ENCODE assay signal across 25 mouse cellular contexts in genomic region chr1:194540923-194541322, GRCm38 (mm10).
DNase-seq lines count a peak whose midpoint lies in the region; ATAC-seq and TF ChIP-seq lines count a peak whose summit lies in the region.
"Had no signal": no experiment of that assay in that cellular context is flagged by ENCODE, and none has a peak within 500 bp of the region (broad histone marks: within the 10 kb centered on the region; RNA-seq: fewer than 3 reads in every experiment).

No protein-coding gene starts in this region.

- no peak overlapping the region for H3K4me3 ChIP-seq in midbrain, postnatal 0 days (ENCODE audit: low read depth, low read length)
- no peak overlapping the region for H3K4me3 ChIP-seq in hindbrain, embryonic 10.5 days
- H3K4me3 ChIP-seq: embryonic facial prominence, embryonic 10.5 days; forebrain, embryonic 15.5 days; heart, embryonic 15.5 days; layer of hippocampus, adult 2 months; limb, embryonic 13.5 days; liver, embryonic 13.5 days had no signal

- H3K27me3 ChIP-seq in midbrain, postnatal 0 days (ENCODE audit: insufficient read depth, low read length): no peaks in the 10 kb centered on the region
- H3K27me3 ChIP-seq in hindbrain, embryonic 10.5 days (ENCODE audit: insufficient read depth, poor library complexity, severe bottlenecking): no peaks in the 10 kb centered on the region
- H3K27me3 ChIP-seq: forebrain, embryonic 15.5 days; heart, embryonic 15.5 days; limb, embryonic 13.5 days; liver, embryonic 13.5 days had no signal

- H3K4me2 ChIP-seq in midbrain, postnatal 0 days (ENCODE audit: low read depth, low read length, poor library complexity, severe bottlenecking): no peak overlapping the region
- H3K4me2 ChIP-seq: forebrain, embryonic 15.5 days; heart, embryonic 15.5 days; hindbrain, embryonic 14.5 days; limb, embryonic 13.5 days; liver, embryonic 13.5 days; midbrain, embryonic 11.5 days had no signal

- no peaks in the 10 kb centered on the region for H3K4me1 ChIP-seq in midbrain, postnatal 0 days (ENCODE audit: insufficient read depth, low read length)
- H3K4me1 ChIP-seq in hindbrain, embryonic 10.5 days (replicated peaks): no peaks in the 10 kb centered on the region
- H3K4me1 ChIP-seq: embryonic facial prominence, embryonic 10.5 days; forebrain, embryonic 15.5 days; heart, embryonic 15.5 days; limb, embryonic 13.5 days; liver, embryonic 13.5 days had no signal

- no peak overlapping the region for H3K9ac ChIP-seq in midbrain, postnatal 0 days (replicated peaks; ENCODE audit: low read length, poor library complexity, severe bottlenecking)
- H3K9ac ChIP-seq: forebrain, embryonic 15.5 days; heart, embryonic 15.5 days; hindbrain, embryonic 14.5 days; limb, embryonic 13.5 days; liver, embryonic 13.5 days had no signal

- H3K27ac ChIP-seq in midbrain, postnatal 0 days (ENCODE audit: low read depth, low read length): no peak overlapping the region
- H3K27ac ChIP-seq in hindbrain, embryonic 10.5 days: no peak overlapping the region
- H3K27ac ChIP-seq: embryonic facial prominence, embryonic 10.5 days; forebrain, embryonic 15.5 days; heart, embryonic 15.5 days; hindbrain, embryonic 14.5 days; layer of hippocampus, adult 2 months; limb, embryonic 13.5 days; liver, embryonic 13.5 days; stomach, postnatal 0 days had no signal

- H3K9me3 ChIP-seq in midbrain, postnatal 0 days (ENCODE audit: low read length): no peaks in the 10 kb centered on the region
- no peaks in the 10 kb centered on the region for H3K9me3 ChIP-seq in hindbrain, embryonic 10.5 days
- H3K9me3 ChIP-seq: embryonic facial prominence, embryonic 10.5 days; forebrain, embryonic 15.5 days; heart, embryonic 15.5 days; limb, embryonic 13.5 days; liver, embryonic 13.5 days had no signal

- WGBS in midbrain, postnatal 0 days: 96% methylated on average over 2 of the region's 2 CpGs
- WGBS in hindbrain, embryonic 10.5 days: 95% methylated on average over 2 of the region's 2 CpGs

- no peak for TF ChIP-seq CTCF in midbrain, postnatal 0 days (IDR thresholded peaks at IDR 0.05)

- H3K36me3 ChIP-seq in midbrain, postnatal 0 days (ENCODE audit: insufficient read depth, low read length): no peaks in the 10 kb centered on the region
- no peaks in the 10 kb centered on the region for H3K36me3 ChIP-seq in hindbrain, embryonic 10.5 days
- H3K36me3 ChIP-seq: embryonic facial prominence, embryonic 10.5 days; forebrain, embryonic 15.5 days; heart, embryonic 15.5 days; limb, embryonic 13.5 days; liver, embryonic 13.5 days had no signal

- DNase-seq in left cerebral cortex, postnatal 4 days: peak; percentile 24
- DNase-seq in left cerebral cortex, adult 9 months (ENCODE audit: low spot score in 2 of 2): no peak
- peak; percentile 68 to 75 for DNase-seq in cerebellum, postnatal 10 days
- DNase-seq in layer of hippocampus, adult 9-10 months (ENCODE audit: low spot score): peak; percentile 12
- DNase-seq in midbrain, postnatal 0 days (ENCODE audit: low spot score): no peak
- no peak for DNase-seq in testis, postnatal 10 days (ENCODE audit: low spot score)
- no peak for DNase-seq in hindbrain, embryonic 10.5 days (ENCODE audit: low spot score)
- DNase-seq: adrenal gland, postnatal 14 days; gastrocnemius, postnatal 10 days; heart, postnatal 36 days; kidney, adult 2 months; kidney, postnatal 10 days; liver, embryonic 13.5 days; lung, adult 2 months; lung, postnatal 14 days had no signal

- ATAC-seq in midbrain, postnatal 0 days (ENCODE audit: low FRiP score): no peak
- ATAC-seq: CD4-positive, CD25-positive, alpha-beta regulatory T cell, adult 4 months; forebrain, embryonic 15.5 days; inflammation-experienced regulatory T-cells, adult 6 months had no signal

- intact Hi-C loops in left cerebral cortex, postnatal 4 days (cut with DNase I): no loop called here

Comparison
In these comparisons a context has a peak if more than half of its experiments do, and no peak if none do; other contexts are left out.
1. DNase-seq: peak in left cerebral cortex, postnatal 4 days (single experiment), cerebellum, postnatal 10 days (2 of 2) and layer of hippocampus, adult 9-10 months (single experiment); none in left cerebral cortex, adult 9 months (0 of 2), midbrain, postnatal 0 days (single experiment), testis, postnatal 10 days (single experiment) and hindbrain, embryonic 10.5 days (single experiment).